Mouse (Mus musculus) liver, adult 2 months (tissue): ENCODE measurements around the gene Pafah1b2.

Experiments
- CTCF ChIP-seq: fragments of 200-500 bp; IDR thresholded peaks from 2 replicates; pipeline ENCODE4 v1.5.1; 2011; ENCODE audit warnings: low read depth, low read length, control low read depth
- POLR2A ChIP-seq: fragments of 200-500 bp; IDR thresholded peaks from 2 replicates; pipeline ENCODE4 v1.6.1; 2011; ENCODE audit warnings: low read length, control low read depth; ENCODE audit not compliant: insufficient read depth; ENCODE audit errors: extremely low read depth

DNA sequence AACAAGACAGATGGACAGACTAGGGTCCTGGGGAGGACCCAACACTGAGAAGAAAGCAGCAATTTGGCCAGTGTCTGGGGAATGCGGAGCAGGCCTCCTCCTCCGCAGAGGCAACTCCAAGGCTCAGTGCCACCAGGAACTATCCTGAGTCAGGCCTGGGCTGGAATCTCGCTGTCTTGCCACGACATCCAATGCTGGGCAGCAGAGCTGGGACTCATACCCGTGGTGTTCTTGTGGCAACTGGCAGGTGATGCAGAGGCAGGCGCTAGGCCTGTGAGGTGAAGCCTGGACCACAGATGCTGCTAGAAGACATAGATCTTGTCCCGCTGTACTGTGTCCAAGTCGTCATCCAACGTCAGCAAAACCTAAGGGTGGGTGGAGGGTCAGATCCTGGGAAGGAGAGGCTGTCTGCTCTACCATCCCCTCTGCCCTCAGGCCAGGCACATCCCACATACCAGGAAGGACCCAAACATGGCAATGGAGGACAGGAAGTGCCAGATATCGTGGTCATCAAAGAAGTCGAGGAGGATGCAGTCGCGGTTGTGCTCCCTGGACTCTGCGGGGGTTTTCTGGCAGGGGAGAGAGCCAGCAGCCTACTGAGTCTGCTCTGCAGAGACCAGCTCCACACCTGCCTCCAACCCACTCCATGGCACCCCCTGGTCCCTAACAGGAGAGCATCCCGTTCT, 73.4 kb downstream of the Pafah1b2 start:
- TF ChIP-seq CTCF (no peak), POLR2A (no peak)
